Mouse (Mus musculus) adrenal gland, postnatal 0 days (tissue): ENCODE results near the gene Rnf224. TPM values are rescaled to one million over a fixed set of nuclear protein-coding genes. Genes with fewer than 3 reads are reported as not detected.

Source experiments
- polyA plus RNA-seq: library from polyadenylated mRNA; unstranded; fragments of >200 nt; fragmentation: Nextera tagmentation; extraction: Ambion mirVana; gene quantifications from 2 replicates; pipeline ENCODE4 v1.2.1, GENCODE M21; 2015

The Rnf224 gene
- polyA plus RNA-seq = not detected in 2 replicates

DNA sequence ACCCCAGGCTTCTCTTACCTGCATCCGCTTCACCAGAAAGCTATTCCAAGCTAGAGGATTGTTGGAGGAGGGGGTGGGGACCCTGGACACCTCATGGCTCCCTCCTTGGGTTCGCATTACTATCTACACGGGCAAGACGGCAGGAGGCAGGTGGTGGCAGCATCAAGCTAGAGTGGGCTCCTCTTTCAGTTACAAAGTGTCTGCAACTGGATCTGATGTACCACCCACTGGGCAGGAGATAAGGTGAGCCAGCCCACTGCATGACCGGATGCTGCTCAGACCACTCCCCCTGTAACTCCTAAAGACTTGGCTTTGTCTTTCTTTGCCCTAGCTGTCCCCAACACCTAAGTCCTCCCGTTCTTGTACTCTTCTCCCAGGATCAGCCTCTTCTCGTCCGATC lies at the start of gene Rnf224:
Gene Rnf224 (minus strand): TSS at position 174 of the 400 bp plus-strand sequence.

DNA sequence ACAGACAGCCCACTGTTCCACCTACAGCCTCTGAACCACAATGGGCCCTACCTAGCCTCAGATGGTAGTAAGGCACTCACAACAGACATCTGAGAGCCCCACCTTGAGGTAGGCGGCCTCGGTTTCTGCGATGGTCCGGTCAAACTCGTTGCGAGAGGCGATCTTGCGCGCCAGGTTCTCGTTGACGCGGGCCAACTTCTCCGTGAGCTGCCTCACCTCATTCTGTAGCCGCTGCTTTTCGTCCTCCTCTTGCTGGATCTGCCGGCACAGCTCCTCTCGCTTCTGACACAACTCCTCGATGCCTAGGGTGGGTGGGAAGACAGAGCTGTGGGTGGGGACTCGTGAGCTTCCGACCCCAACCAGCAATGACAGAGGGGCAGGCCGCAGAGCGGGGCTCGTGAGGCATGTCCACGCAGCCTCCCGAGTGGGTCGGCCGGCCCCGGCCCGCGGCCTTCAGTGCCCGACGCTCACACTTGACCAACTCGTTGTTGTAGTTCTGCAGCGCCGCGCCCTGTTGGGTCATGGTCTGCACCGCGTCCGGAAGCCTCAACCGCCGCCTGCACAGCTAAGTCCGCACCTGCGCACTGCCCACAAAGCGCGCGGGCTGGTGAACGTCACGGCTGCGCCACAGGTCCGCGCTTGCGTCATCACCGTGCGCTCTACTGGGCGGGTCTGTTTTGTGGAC lies 35.4 kb upstream of the Rnf224 start, which contains the start of the genes Ssna1 and Anapc2:
Gene Ssna1 (minus strand): TSS at position 612 of the 685 bp plus-strand sequence.
Gene Anapc2 (plus strand): TSS at position 652 of the 685 bp plus-strand sequence.

DNA sequence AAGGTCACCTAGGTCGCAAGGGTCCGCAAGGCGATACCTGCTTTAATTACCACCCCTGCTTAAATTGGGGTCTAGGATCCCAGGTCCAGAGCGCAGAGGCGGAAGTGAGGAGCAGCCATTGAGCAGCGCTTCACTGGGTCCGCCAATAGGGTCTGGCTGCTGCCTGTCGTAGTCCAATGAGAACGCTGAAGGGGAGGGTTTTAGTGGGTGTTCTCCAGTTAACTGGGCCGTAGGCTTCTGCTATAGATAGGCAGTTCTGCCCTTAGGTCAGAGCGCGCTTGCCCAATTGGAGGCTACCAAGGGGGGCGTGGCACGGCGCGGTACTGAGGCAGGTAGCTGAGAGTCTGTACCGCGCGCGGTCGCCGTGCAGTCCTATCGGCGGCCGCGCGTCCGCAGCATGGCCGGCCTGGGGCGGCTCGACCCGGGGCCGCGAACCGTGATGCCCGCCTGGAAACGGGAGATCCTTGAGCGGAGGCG lies 25.7 kb upstream of the Rnf224 start, which contains the start of gene Tprn:
Gene Tprn (plus strand): TSS at position 328 of the 477 bp plus-strand sequence.

DNA sequence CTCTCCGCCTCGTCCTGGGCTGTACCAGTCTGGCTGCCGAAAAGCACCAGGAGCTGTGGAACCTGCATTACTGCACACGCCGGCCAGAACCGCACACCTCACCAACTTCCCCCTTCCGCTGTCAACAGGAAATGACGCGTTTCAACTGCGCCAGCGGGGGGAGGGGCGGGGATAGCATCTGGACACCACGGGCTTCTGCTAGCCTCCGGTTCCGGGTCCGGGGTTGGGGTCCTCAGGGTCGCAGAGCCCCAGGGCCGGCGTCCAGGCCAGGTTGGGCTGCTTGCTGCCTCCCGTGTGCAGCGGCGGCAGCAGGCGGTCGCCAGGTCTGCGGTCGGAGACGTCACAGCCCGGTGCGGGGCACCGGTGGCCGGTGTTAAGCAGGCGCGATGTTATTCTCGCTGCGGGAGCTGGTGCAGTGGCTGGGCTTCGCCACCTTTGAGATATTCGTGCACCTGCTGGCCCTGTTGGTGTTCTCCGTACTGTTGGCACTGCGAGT lies 18.7 kb upstream of the Rnf224 start, which contains the start of gene Tmem203:
Gene Tmem203 (plus strand): TSS at position 156 of the 496 bp plus-strand sequence.

DNA sequence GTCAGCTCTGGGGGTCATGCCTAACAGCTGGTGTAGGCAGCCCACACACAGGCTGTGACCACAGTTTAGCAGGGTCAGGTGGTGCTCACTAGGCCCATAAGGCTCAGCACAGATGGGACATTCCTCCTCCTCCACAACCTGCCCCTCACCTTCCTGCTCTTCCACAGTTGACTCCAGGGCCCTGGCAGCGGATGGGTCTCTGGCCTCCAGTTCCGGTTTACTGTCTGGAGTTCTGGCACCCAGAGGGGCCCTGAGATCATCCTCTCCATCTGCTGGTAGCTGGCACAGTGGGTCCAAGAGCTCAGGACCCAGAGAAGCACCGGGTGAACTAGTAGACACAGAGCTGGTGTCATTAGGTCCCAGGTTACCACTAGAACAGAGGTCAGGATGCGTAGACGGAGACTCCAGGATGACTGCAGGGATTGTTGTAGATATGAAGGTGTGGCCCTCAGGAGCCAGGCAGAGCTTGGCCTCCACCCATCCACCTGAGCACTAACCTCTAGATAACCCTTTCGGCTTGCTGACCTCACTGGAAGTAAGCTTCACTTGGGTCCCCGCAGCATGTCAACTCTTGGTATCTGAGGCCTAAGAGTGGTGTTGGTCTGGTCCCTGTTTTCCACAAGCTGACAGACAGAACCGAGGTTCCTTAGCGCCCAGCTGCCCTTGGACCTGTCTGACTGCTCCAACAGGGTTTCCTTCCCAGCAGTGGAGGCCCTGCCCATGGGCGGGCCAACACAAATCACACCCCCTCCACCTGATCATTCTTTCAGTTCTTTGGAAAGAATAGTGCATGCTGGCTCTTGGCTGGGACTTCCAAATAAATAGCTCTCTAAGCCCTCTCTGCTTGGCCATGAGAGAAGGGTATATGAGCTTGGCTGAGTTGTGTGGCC lies 9.8 kb upstream of the Rnf224 start, which contains the start of gene AL732309.1:
Gene AL732309.1 (minus strand): TSS at position 681 of the 890 bp plus-strand sequence.

DNA sequence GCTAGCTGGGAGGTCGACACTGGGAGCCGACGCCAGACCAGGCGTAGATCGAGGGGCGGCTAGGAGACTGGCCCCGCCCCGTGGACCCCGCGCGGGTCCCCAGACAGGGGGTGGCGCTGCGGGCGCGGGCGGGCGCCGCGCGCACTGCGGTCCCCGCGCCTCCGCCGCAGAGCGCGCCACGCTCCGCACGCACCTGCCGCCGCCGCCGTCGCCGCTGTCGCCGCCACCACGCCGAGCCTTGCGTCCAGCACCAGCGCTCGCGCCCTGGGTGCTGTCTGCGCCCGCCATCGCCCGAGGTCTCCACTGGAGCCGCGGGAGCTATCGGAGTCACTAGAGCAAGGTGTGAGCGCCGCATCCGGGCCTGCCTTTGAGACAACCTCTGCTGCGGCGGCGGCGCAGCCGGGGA lies 5.5 kb upstream of the Rnf224 start, which contains the start of the genes Rnf208 and Cysrt1:
Gene Rnf208 (plus strand): TSS at position 155 of the 406 bp plus-strand sequence.
Gene Cysrt1 (minus strand): TSS at position 352 of the 406 bp plus-strand sequence.

DNA sequence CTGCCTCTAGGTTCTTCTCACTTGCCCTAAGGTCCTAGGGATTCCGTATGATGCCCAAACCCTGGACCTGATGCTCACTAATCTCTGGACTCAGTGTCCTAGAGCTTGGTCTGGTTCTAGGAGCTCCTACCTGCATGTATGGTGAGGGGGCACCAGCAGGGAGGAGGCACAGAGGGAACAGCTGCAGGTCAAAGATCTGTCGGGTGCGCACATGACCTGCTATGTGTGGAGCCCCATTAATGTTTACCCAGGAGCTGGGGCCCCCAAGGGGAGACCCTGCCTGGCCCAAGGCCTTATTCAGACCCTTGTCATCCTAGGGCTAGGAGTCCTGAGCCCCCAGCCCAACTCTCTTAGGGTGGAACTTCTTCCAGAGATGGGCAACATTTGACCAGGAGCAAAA lies 2.5 kb downstream of the Rnf224 start, which contains the start of gene Slc34a3:
Gene Slc34a3 (minus strand): TSS at position 315 of the 400 bp plus-strand sequence.

DNA sequence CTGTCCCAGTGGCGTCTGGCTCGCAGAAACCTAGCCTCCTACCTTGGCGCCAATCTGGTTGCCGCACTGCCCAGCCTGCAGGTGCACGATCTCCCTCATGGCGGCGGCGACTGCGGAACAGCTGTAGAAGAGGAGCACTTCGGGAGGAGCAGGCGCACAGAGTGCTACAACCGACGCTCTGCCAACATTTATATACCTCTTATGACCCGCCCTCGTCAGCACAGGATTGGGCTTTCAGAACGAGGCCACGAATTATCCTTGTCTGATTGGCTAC lies 12.2 kb downstream of the Rnf224 start, which contains the start of gene Tubb4b:
Gene Tubb4b (minus strand): TSS at position 211 of the 274 bp plus-strand sequence.

DNA sequence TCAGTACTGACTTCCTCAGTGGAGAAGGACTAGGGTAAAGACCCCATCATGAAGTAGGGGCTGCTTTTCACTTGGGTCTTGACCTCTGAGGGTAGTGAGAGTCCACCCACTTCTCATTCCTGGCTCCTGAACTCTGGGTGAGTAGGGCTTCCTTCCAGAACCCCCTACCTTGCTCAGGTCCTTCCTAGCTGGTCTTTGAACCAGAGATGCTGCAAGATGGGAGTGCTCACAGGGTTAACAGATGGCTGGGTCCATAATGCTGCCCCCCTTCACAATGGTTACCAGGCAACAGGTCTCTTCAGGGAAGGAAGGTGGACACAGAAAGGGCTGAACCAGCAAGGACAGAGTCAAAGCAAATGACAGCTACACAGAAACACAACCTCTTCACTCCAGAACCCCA lies 18.1 kb downstream of the Rnf224 start, which contains the start of gene Fam166a:
Gene Fam166a (plus strand): TSS at position 301 of the 400 bp plus-strand sequence.

DNA sequence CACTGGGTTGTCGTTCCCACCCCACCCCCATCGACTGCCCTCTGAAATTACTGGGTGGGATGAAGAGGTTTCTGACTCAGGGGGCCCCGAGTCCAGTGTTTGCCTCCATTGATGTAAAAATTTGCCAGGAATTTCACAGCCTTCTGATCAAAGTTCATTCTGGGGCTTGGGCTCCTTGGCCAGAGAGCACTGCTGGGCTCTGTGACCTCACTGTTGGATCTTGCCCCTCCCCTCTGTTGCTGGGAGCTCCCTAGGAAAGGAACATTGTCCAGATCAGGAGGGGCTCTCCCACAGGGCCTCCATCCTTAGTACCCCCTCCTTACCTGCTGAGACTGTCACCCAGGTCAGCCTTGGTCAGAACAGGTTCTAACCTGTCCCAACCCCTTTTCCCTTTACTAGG lies 22.1 kb downstream of the Rnf224 start, which contains the start of gene Stpg3:
Gene Stpg3 (minus strand): TSS at position 194 of the 400 bp plus-strand sequence.

DNA sequence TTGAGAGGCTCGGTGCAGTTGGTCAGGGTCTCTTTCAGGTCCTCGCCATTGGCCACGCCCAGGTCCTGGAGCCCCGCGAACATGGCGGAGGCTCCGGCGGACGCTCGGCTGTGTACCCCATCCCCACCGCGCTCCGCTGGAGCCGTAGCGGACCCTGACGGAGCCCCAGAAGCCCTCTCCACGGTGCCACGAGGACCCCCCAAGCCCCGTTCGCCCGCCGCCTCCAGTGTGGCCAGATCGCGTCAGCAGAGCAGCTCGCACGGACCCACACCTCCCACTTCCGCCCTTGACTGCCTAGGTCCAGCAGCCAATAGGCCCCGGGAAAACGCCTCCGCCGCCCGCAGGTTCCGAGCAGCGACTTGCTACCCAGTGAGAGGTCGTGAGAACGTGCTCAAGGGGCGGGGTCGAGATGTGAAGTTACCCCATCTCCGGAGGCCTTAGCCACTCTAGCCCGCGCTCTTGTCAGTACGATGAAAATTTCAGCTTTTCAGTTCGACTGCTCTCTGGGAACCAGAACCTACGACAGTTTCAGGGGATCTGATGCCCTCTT lies 25.4 kb downstream of the Rnf224 start, which contains the start of gene Nelfb:
Gene Nelfb (minus strand): TSS at position 369 of the 550 bp plus-strand sequence.

DNA sequence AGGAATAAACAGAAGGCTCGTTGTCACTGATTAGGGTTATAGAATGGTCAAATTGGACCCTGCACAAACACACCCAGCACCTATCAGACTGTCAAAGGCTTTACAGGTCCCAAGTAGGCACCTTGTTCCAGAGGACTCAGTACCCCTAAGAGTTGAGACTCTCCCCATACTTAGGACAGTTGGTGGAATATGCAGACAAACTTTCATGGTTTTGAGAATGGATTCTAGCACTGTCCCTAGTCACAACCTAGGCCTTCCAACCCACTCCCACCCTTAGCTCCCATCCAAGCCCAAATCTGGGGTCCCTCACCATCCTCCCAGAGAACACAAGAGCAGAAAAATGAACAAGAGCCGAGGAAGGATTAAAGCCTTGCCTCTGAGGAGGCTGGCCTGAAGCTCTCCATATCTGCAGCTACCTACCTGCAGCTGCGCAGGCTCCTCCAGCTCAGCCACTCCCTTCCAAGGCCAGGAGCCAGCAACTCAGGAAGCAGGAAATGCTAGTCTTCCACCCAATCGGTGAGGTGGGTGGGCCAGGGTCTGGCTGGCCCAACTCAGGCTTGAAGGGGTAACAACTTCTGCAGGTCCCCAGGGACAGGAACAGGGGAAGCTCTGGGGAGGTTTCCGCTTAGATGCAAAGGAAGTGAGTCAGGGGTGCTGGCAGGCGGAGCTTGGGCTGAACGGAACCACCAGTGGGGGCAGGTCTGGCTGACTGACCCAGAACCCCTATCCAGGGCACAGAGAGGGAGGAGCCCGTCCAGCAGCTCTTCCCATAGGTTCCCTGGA lies 40.2 kb downstream of the Rnf224 start, which contains the start of gene Tor4a:
Gene Tor4a (minus strand): TSS at position 715 of the 783 bp plus-strand sequence.

Other genes starting within 250 kb of the Rnf224 start
- gene Nsmf, start 182.4 kb downstream of the Rnf224 start, polyA plus RNA-seq = 54.6 and 57.0 TPM in 2 replicates
- 0.36 and 0.76 TPM in 2 replicates for gene Entpd8, start 156.5 kb downstream of the Rnf224 start, polyA plus RNA-seq
- 0.17 TPM in 2 replicates for gene Noxa1, start 141.6 kb downstream of the Rnf224 start, polyA plus RNA-seq
- 5.6 and 6.7 TPM in 2 replicates for gene Nrarp, start 56.0 kb downstream of the Rnf224 start, polyA plus RNA-seq
- gene Tor4a, start 39.9 kb downstream of the Rnf224 start, polyA plus RNA-seq = 14.6 and 20.3 TPM in 2 replicates
- gene Nelfb, start 25.3 kb downstream of the Rnf224 start, polyA plus RNA-seq = 47.4 and 61.9 TPM in 2 replicates
- not detected in 2 replicates for gene Stpg3, start 22.1 kb downstream of the Rnf224 start, polyA plus RNA-seq
- 0.12 and 0.58 TPM in 2 replicates for gene Fam166a, start 18.0 kb downstream of the Rnf224 start, polyA plus RNA-seq
- gene Tubb4b, start 12.1 kb downstream of the Rnf224 start, polyA plus RNA-seq = 217 and 219 TPM in 2 replicates
- gene Slc34a3, start 2.4 kb downstream of the Rnf224 start, polyA plus RNA-seq = 0.47 TPM in 1 of 2 replicates, not detected in the other
- gene Rnf208, start 5.5 kb upstream of the Rnf224 start, polyA plus RNA-seq = 12.9 and 25.4 TPM in 2 replicates
- 1.8 TPM in 1 of 2 replicates, not detected in the other for gene Cysrt1, start 5.7 kb upstream of the Rnf224 start, polyA plus RNA-seq
- 2.5 and 2.8 TPM in 2 replicates for gene AL732309.1, start 10.1 kb upstream of the Rnf224 start, polyA plus RNA-seq
- gene Tmem203, start 18.7 kb upstream of the Rnf224 start, polyA plus RNA-seq = 61.5 and 81.2 TPM in 2 replicates
- gene Tprn, start 25.8 kb upstream of the Rnf224 start, polyA plus RNA-seq = 5.6 and 7.3 TPM in 2 replicates
- 157 and 205 TPM in 2 replicates for gene Ssna1, start 35.7 kb upstream of the Rnf224 start, polyA plus RNA-seq
- gene Anapc2, start 35.7 kb upstream of the Rnf224 start, polyA plus RNA-seq = 61.4 and 81.5 TPM in 2 replicates
- not detected in 2 replicates for gene Tmem210, start 51.4 kb upstream of the Rnf224 start, polyA plus RNA-seq
- 0.11 TPM in 1 of 2 replicates, not detected in the other for gene Lrrc26, start 53.1 kb upstream of the Rnf224 start, polyA plus RNA-seq
- 4.9 and 7.5 TPM in 2 replicates for gene Grin1, start 82.4 kb upstream of the Rnf224 start, polyA plus RNA-seq
- 47.2 and 52.7 TPM in 2 replicates for gene Man1b1, start 95.6 kb upstream of the Rnf224 start, polyA plus RNA-seq
- gene Dpp7, start 119.6 kb upstream of the Rnf224 start, polyA plus RNA-seq = 30.8 and 45.6 TPM in 2 replicates
- gene Uap1l1, start 128.9 kb upstream of the Rnf224 start, polyA plus RNA-seq = 40.5 and 44.9 TPM in 2 replicates
- gene Sapcd2, start 135.5 kb upstream of the Rnf224 start, polyA plus RNA-seq = 8.1 and 10.7 TPM in 2 replicates
- 13.6 and 20.3 TPM in 2 replicates for gene Entpd2, start 159.1 kb upstream of the Rnf224 start, polyA plus RNA-seq
- gene Npdc1, start 162.6 kb upstream of the Rnf224 start, polyA plus RNA-seq = 93.9 and 115 TPM in 2 replicates
- 0.14 and 0.22 TPM in 2 replicates for gene Fut7, start 186.5 kb upstream of the Rnf224 start, polyA plus RNA-seq
- 4.9 and 6.6 TPM in 2 replicates for gene Abca2, start 191.9 kb upstream of the Rnf224 start, polyA plus RNA-seq
- 6.1 and 6.2 TPM in 2 replicates for gene Clic3, start 220.1 kb upstream of the Rnf224 start, polyA plus RNA-seq
- 53.8 and 58.8 TPM in 2 replicates for gene Paxx, start 224.3 kb upstream of the Rnf224 start, polyA plus RNA-seq
- 8.3 and 9.6 TPM in 2 replicates for gene Ptgds, start 233.3 kb upstream of the Rnf224 start, polyA plus RNA-seq